Mouse (Mus musculus): ENCODE data around the gene Gpr107.

Gpr107 gene

GRCm38 (mm10) chr2:31151892-31152812 is at the start of gene Gpr107:
Gpr107 (plus strand) TSS chr2:31152316.
- peak; percentile 65 to 77 for DNase-seq (ENCODE audit: low read depth in 2 of 2, low spot score in 2 of 2)

GRCm38 (mm10) chr2:31103321-31103720 is 48.8 kb upstream of the Gpr107 start:
- DNase-seq (ENCODE audit: low read depth in 2 of 2, low spot score in 2 of 2), result no peak

DNA sequence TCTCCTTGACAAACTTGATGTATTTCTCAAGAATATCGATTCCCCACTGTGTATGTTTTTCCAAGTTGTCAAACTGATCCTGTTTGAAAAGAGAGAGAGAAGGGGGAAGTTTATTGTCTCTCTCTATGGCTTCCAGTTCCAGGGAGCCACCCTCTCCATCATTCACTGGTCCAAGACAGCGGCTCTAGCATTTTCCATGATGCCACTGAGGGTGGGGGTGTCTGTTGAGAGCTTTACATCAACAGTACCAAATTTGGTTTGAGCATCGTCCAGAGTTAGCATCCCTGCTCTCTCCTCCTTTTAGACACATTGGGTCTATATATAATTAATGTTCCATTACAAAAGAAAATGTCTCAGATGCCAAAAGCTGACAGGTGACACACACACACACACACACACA is 46.8 kb upstream of the Gpr107 start:
- DNase-seq (ENCODE audit: low read depth in 2 of 2, low spot score in 2 of 2), result no peak

DNA sequence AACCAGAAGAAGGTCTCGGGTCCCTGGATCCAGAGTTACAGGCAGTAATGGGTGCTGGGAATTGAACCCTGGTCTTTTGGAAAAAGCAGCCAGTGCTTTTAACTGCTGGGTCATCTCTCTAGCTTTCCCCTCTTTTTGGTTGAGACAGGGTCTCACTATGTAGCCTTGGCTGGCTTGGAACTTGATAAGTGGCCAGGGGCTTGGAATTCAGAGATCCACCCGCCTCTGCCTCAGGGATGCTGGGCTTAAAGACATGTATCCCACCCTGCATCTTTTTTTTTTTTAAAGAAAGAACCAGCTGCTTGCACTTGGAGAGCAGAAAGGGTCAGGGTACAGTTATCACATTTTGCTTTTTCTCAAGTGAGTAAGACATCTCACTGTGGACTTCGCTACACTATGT is 46.1 kb upstream of the Gpr107 start:
- no peak for DNase-seq (ENCODE audit: low read depth in 2 of 2, low spot score in 2 of 2)

DNA sequence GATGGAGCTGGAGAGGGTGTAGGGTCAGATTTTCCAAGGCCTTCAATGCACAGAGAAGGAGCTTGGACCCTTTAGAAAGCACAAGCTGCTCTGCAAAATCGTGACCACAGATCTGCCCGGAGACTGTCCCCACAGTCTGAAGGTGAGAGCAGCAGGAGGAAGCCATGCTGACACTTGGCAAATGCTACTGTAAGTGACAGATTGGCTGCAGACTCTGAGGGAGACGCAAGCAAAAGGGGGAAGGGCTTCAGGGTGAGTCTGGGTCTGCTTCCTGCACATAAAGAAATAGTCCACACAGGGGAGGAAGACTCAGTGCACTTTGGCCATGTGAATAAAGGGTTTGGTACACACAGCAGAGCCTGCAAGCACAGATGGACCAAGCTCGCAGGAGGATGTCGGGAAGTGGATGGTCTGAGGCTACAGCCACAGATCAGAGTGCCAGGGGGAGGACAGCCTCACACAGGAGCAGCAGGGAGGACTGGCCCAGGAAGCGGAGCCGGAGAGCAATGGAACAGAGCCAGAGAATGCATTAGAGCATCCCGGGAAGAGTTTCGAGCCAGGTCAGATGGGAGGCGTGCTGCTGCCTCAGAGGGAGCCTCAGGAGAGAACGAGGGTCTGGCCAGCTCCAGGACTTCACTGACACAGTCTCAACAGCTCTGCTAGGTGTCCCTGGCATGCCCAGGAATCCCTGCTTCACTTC is 45.3 kb upstream of the Gpr107 start:
- DNase-seq (ENCODE audit: low read depth in 2 of 2, low spot score in 2 of 2), result no peak

- peak in 1 of 2 experiments; percentile 38 for DNase-seq (ENCODE audit: low read depth in 2 of 2, low spot score in 2 of 2)
Observed at GRCm38 (mm10) chr2:31108186-31108585, 43.9 kb upstream of the Gpr107 start.

DNA sequence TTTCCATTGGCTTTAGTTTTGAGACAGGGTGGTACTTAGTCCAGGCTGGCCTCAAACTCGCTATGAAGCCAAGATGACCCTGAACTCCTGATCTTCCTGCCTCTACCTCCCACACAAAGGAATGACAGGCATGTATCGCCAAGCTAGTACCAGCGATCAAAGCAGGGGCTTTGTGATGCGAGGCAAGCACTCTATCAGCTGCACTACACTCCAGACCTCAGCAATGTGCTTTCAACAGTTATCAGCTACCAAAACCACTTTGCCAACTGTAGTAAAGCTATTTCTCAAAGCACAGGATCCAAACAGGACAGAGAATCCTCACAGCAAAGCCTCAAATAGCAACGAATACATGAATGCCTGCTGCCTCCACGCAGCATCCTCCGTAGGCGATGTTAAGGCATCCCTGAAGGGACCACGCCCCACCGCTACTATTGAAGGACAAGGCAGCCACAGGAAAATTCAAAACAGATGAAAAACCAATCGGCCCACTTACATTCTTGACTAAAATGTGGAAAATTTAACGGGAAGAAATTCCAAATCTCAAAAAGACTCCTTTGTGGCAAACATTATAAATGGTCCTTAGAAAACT is 42.1 kb upstream of the Gpr107 start:
- DNase-seq (ENCODE audit: low read depth in 2 of 2, low spot score in 2 of 2), result no peak

DNA sequence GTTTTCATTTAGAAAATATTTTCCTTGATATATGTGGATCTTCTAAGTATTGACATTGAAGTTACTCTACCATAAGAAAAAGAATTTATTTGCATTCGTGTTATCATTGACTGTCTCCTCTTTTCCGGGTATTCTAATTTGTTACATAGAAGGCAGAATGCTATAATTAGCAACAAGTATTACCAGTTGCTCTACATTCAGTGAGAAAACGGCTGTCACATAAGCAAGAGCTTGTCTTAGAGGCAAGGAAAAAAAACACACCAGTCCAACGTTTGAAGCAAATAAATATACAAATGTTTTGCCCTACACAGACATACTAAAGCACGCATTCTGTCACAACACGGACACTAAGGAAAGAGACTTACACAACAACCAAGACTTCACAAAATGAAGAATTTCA is 40.4 kb upstream of the Gpr107 start:
- no peak for DNase-seq (ENCODE audit: low read depth in 2 of 2, low spot score in 2 of 2)

DNA sequence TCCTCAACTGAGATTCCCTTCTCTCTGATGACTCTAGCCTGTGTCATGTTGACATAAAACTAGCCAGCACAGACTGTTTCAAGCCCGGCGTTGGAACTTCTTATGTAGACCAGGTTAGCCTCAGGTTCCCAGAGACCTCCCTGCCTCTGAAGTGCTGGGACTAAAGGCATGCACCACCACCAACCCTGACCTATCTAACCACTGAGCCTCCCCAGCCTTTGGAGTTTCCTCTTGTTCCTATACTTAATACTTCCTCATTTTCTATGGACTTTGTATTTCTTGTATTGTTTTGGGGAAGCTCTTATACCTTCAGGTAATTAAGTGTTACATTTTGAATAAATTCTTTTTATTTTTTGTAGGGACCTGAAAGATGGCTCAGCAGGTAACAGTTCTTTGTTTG is 37.9 kb upstream of the Gpr107 start:
- no peak for DNase-seq (ENCODE audit: low read depth in 2 of 2, low spot score in 2 of 2)

- no peak for DNase-seq (ENCODE audit: low read depth in 2 of 2, low spot score in 2 of 2)
Observed at GRCm38 (mm10) chr2:31115091-31115942, 36.8 kb upstream of the Gpr107 start.

GRCm38 (mm10) chr2:31115943-31116731 is 36.0 kb upstream of the Gpr107 start:
- DNase-seq (ENCODE audit: low read depth in 2 of 2, low spot score in 2 of 2), result peak; percentile 72 to 78

- no peak for DNase-seq (ENCODE audit: low read depth in 2 of 2, low spot score in 2 of 2)
Observed at GRCm38 (mm10) chr2:31118211-31118610, 33.9 kb upstream of the Gpr107 start.

DNA sequence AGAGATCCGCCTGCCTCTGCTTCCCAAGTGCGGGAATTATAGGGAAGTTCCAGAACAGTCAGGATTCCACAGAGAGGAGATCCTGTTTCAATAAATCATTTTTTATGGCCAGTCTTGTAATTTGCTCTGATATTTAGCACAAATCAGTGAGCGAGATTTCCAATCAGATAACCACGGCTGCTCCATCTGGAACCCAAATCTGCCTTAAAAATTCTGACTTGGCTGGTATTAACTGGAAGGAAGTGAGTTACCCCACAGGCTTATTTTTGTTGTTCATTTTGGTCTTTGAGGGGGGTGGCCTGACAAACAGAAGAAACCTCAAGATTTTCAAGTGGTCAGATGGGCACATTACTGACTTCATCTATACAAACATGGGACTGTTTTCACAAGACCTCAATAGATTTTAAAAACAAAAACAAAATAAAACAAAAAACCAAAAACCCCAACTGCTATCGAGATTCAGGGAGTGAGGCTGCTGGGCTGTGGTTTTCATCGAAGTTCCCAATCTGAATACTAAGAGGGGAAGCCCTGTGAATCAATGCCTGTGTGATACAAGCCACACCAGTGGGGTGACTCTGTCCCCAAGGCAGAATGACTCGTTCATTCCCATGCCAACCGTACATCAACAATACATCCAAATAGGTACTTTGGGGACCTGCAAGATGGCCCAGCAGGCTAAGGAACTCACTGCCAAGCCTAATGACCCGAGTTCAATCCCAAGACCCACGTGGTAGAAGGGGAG is 33.3 kb upstream of the Gpr107 start:
- peak; percentile 41 to 44 for DNase-seq (ENCODE audit: low read depth in 2 of 2, low spot score in 2 of 2)

GRCm38 (mm10) chr2:31119795-31120194 is 32.3 kb upstream of the Gpr107 start:
- no peak for DNase-seq (ENCODE audit: low read depth in 2 of 2, low spot score in 2 of 2)

GRCm38 (mm10) chr2:31121131-31121693 is 30.9 kb upstream of the Gpr107 start:
- no peak for DNase-seq (ENCODE audit: low read depth in 2 of 2, low spot score in 2 of 2)

DNA sequence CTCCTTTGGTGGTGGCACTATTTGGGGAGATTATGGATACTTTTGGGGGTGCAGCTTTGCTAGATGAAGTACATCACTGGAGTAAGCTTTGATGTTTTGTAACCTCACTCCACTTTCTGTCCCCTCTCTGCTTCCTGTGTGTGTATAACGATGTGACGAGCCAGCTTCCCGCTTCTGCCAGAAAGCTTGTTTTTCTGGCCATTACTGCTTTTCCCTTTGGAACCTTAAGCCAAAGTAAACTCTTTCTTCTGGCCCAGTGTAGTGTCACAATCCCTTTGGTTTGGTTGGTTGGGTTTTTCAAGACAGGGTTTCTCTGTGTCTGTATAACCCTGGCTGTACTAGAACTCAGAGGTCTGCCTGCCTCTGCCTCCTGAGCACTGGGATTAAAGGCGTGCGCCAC is 29.3 kb upstream of the Gpr107 start:
- DNase-seq (ENCODE audit: low read depth in 2 of 2, low spot score in 2 of 2), result no peak

GRCm38 (mm10) chr2:31123493-31123892 is 28.6 kb upstream of the Gpr107 start:
- DNase-seq (ENCODE audit: low read depth in 2 of 2, low spot score in 2 of 2), result no peak

DNA sequence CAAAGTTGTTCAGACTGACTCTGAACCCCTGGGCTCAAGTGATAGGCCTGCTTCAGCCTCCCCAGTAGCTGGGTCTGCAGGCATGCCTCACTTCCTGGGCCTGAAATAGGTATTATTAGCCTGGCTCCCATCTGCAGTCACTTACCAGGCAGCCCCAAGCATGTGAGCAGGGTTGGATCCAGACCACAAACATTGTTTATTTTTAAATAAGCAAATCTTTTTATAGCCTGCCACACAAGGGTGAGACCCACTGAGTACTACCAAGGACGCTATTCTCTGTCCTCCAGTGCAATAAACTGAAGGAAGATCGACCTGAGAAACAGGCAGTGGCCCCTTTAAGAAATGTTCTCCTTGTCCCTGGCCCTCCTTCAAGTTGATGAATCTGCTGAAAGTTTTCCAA is 27.4 kb upstream of the Gpr107 start:
- no peak for DNase-seq (ENCODE audit: low read depth in 2 of 2, low spot score in 2 of 2)

DNA sequence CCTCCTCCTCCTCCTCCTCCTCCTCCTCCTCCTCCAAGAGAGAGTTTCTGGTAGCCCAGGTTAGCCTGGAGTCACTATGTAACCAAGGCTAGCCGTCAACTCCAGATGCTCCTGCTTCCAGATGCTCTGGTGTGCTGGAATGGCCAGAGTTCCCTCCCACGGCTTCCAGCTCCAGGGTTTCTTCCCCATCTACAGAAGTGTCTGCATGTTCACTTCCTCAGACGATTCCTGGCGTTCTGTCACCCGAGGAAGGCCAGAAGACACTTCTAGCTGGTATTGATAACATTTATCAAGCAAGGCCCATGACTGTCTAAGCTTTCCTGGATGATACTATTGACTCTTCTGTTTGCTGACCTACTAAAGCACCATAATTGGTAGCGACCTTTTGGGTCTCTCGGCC is 27.0 kb upstream of the Gpr107 start:
- DNase-seq (ENCODE audit: low read depth in 2 of 2, low spot score in 2 of 2), result no peak
